Mouse (Mus musculus): ENCODE results near the gene Gng7. TPM values are rescaled to one million over a fixed set of nuclear protein-coding genes. Genes with fewer than 3 reads are reported as not detected.

The Gng7 gene
- polyA plus RNA-seq, 1 experiment from 2014 or later, result 1.2 TPM

DNA sequence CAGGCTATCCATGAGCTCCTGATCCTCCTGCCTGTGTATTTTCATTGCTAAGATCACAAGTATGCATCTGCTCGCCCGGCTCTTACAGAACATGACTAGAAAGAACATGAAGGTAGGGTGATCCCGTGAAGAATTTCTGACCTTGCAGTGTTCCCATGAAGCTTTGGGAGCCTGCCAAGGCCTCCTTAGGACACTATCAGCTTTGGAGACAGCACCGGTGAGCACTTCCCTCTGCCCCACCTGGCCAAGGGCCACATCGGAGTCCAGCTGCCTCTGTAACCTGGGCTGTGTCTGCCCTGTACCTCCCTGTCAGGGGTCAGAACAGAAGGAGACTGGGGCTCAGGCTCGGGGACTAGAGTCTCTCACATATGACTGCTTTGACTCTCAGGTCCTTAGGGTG is 28.0 kb downstream of the Gng7 start:
- 41% methylated on average over 6 of the region's 6 CpGs for WGBS
- Histone ChIP-seq H3K27me3 (replicated peaks; ENCODE audit: control insufficient read depth, insufficient read depth, low read length) (no peaks in the 10 kb centered on the region), H3K9ac (ENCODE audit: low read depth, low read length) (no peak overlapping the region), H3K9me3 (ENCODE audit: control insufficient read depth) (no peaks in the 10 kb centered on the region), H3K36me3 (ENCODE audit: control insufficient read depth, insufficient read depth) (no peaks in the 10 kb centered on the region), H3K4me3 (ENCODE audit: low read depth, low read length) (no peak overlapping the region), H3K4me1 (replicated peaks; ENCODE audit: control insufficient read depth, insufficient read depth, low read length) (peaks cover 2% of the 10 kb centered on the region; the same call in 1 of the 2 replicates), H3K27ac (ENCODE audit: low read depth, low read length) (no peak overlapping the region; the same call in 1 of the 2 replicates), H3K4me2 (replicated peaks; ENCODE audit: low read depth) (no peak overlapping the region)
- ATAC-seq, result peak; percentile 15; the same call in 1 of the 2 replicates
- TF ChIP-seq CTCF (IDR thresholded peaks at IDR 0.05; ENCODE audit: low read depth), result no peak

DNA sequence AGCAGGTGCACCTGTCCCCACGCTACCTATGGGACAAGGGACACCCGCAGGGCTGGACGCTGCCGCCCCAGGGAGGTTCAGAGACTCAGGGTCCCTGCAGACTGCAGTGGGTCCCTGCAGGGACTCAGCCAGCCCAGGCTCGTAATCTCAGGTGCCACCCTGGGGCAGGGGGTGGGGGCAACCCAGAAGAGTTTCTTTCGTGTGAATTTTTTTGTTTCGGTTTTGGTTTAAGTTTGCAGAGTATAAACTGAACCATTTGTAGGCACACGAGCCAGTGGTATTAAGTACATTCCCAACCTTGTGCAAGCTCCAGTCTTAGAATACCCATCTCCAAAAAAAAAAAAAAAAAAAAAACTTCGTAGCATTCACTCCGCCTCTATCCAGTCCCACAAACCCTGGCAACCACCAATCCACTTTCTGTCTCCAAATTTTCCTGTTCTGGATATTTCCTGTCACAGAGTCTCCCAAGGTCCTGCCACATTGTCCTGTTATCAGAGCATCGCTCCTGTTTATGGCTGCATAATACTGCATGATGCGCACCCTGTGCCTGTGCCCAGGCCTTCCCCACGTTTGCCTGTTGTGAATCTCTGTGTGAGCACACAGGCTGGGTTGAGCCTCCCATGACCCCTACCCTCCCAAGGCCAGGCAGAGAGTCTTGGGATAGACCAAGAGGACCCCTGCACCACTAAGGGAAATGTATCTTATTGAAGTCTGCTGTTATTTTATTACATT is 28.6 kb downstream of the Gng7 start:
- Histone ChIP-seq H3K9ac (ENCODE audit: low read depth, low read length) (peak overlapping the region; percentile 35), H3K27me3 (replicated peaks; ENCODE audit: control insufficient read depth, insufficient read depth, low read length) (no peaks in the 10 kb centered on the region), H3K4me2 (replicated peaks; ENCODE audit: low read depth) (peak overlapping the region; percentile 84), H3K9me3 (ENCODE audit: control insufficient read depth) (no peaks in the 10 kb centered on the region), H3K36me3 (ENCODE audit: control insufficient read depth, insufficient read depth) (no peaks in the 10 kb centered on the region), H3K27ac (ENCODE audit: low read depth, low read length) (peak overlapping the region; percentile 37; the same call in 1 of the 2 replicates), H3K4me1 (replicated peaks; ENCODE audit: control insufficient read depth, insufficient read depth, low read length) (peaks cover 2% of the 10 kb centered on the region; the same call in 1 of the 2 replicates), H3K4me3 (ENCODE audit: low read depth, low read length) (peak overlapping the region; percentile 47)
- no peak for TF ChIP-seq CTCF (IDR thresholded peaks at IDR 0.05; ENCODE audit: low read depth)
- peak; percentile 14 for ATAC-seq
- WGBS, result 24% methylated on average over 13 of the region's 13 CpGs

DNA sequence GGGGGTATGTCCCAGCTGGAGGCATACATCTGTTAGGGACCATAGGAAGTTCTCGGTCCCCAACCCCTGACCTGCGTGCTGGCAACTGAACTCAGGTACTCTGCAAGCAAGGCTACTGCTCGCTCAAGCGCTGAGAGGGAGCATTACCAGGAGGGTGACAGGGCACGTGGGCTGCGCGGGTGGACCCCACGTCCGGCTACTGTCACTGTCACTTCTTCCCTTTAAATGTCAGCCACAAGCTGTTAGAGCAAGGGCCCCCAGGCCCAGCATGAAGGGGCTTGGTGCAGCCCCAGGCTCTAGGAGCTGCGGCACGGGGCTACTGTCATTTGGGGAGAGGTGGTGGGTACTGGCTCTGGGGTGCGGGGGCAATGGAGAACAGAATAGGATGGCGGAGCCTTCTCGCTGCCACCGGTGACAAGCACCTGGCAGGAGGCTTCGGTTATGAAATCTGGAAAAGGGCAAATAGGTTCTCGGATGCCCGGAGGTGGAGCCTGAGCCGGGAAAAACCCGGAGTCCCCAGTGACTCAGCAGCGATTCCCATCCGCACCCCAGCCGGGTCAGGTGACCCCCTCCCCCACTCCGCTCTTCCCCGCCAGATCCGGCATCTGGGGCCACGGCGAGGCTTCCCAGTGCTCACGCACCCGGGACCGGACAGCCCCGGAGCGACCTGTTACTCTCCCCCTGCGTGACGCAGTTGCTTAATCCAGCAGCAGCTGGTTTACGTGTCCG is 29.3 kb downstream of the Gng7 start:
- no peaks in the 10 kb centered on the region for H3K36me3 ChIP-seq (ENCODE audit: control insufficient read depth, insufficient read depth)
- H3K4me2 ChIP-seq (replicated peaks; ENCODE audit: low read depth), result peak overlapping the region; percentile 84
- H3K9me3 ChIP-seq (ENCODE audit: control insufficient read depth), result no peaks in the 10 kb centered on the region
- peak overlapping the region; percentile 47 for H3K4me3 ChIP-seq (ENCODE audit: low read depth, low read length)
- peaks cover 2% of the 10 kb centered on the region; the same call in 1 of the 2 replicates for H3K4me1 ChIP-seq (replicated peaks; ENCODE audit: control insufficient read depth, insufficient read depth, low read length)
- peak; percentile 37 for ATAC-seq
- peak overlapping the region; percentile 37; the same call in 1 of the 2 replicates for H3K27ac ChIP-seq (ENCODE audit: low read depth, low read length)
- no peaks in the 10 kb centered on the region for H3K27me3 ChIP-seq (replicated peaks; ENCODE audit: control insufficient read depth, insufficient read depth, low read length)
- H3K9ac ChIP-seq (ENCODE audit: low read depth, low read length), result peak overlapping the region; percentile 35
- TF ChIP-seq CTCF (IDR thresholded peaks at IDR 0.05; ENCODE audit: low read depth), result no peak
- WGBS, result 13% methylated on average over 37 of the region's 37 CpGs

DNA sequence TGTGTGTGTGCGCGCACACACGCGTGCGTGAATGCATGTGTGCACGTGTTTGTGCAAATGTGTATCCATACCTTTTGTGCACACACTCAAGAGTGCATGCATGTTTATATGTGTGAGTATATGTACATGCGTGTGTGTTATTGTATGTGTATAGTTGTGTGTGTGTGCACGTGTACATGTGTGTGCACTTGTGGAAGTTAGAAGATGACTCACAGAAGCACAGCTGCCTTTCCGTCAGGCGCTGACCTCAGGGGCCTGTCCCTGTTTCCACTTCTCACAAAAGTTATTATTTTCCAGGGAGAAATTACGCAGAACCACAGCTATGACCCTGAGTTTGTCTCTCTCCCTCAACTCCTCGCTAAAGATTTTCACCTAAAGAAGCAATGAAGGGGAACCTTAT is 30.5 kb downstream of the Gng7 start:
- Histone ChIP-seq H3K4me3 (ENCODE audit: low read depth, low read length) (no peak overlapping the region), H3K4me2 (replicated peaks; ENCODE audit: low read depth) (no peak overlapping the region), H3K4me1 (replicated peaks; ENCODE audit: control insufficient read depth, insufficient read depth, low read length) (peaks cover 2% of the 10 kb centered on the region; the same call in 1 of the 2 replicates), H3K9ac (ENCODE audit: low read depth, low read length) (no peak overlapping the region), H3K27me3 (replicated peaks; ENCODE audit: control insufficient read depth, insufficient read depth, low read length) (no peaks in the 10 kb centered on the region), H3K27ac (ENCODE audit: low read depth, low read length) (no peak overlapping the region), H3K36me3 (ENCODE audit: control insufficient read depth, insufficient read depth) (no peaks in the 10 kb centered on the region), H3K9me3 (ENCODE audit: control insufficient read depth) (no peaks in the 10 kb centered on the region)
- WGBS, result 87% methylated on average over 12 of the region's 12 CpGs
- TF ChIP-seq CTCF (IDR thresholded peaks at IDR 0.05; ENCODE audit: low read depth), result no peak
- ATAC-seq, result no peak

DNA sequence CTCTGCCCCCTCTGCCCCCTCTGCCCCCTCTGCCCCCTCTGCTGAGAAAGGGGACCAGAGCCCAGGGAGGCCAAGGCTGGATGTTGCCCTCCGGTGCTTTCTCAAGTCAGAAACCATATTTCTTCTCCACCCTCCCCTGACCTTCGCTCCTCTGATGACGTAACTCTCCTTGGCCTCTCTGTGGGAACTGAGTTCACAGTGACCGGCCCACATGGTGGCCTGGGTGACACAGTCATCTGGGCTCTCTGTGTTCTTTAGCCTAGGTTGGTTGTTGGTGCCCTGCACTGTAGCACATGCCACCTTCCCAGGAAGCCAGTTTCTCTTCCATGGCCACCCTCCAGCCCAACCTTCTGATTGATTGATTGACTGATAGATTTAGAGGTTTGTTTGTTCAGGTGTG is 32.4 kb downstream of the Gng7 start:
- peaks cover 2% of the 10 kb centered on the region; the same call in 1 of the 2 replicates for H3K4me1 ChIP-seq (replicated peaks; ENCODE audit: control insufficient read depth, insufficient read depth, low read length)
- no peak for TF ChIP-seq CTCF (IDR thresholded peaks at IDR 0.05; ENCODE audit: low read depth)
- no peaks in the 10 kb centered on the region for H3K27me3 ChIP-seq (replicated peaks; ENCODE audit: control insufficient read depth, insufficient read depth, low read length)
- H3K36me3 ChIP-seq (ENCODE audit: control insufficient read depth, insufficient read depth), result no peaks in the 10 kb centered on the region
- H3K4me2 ChIP-seq (replicated peaks; ENCODE audit: low read depth), result peak overlapping the region; percentile 48
- peak; percentile 65 for ATAC-seq
- WGBS, result 26% methylated on average over 4 of the region's 4 CpGs
- H3K9ac ChIP-seq (ENCODE audit: low read depth, low read length), result no peak overlapping the region
- no peaks in the 10 kb centered on the region for H3K9me3 ChIP-seq (ENCODE audit: control insufficient read depth)
- H3K4me3 ChIP-seq (ENCODE audit: low read depth, low read length), result no peak overlapping the region
- peak overlapping the region; percentile 30 for H3K27ac ChIP-seq (ENCODE audit: low read depth, low read length)

DNA sequence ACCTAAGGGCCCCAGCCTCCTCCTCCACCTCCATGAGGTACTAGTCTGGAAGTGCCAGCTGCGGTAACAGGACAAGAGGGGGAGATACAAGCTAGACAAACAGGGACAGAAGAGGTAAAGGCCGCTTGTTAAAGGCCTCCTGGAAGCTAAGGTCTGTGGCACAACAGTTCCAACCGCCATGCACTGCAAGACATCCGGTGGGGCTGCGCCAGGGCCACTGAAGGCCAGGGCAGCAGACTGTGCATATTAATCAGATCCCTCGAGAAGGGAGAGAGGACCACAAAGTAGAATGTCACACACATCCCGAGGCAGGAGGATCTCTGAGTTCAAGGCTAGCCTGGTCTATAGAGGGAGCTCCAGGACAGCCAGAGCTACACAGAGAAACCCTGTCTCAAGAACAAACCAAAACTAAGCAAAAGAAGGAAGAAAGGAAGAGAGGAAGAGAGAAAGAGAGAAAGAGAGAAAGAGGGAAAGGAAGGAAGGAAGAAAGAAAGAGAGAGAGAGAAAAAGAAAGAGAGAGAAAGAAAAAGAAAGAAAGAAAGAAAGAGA is 33.1 kb downstream of the Gng7 start:
- Histone ChIP-seq H3K4me1 (replicated peaks; ENCODE audit: control insufficient read depth, insufficient read depth, low read length) (peaks cover 2% of the 10 kb centered on the region; the same call in 1 of the 2 replicates), H3K9me3 (ENCODE audit: control insufficient read depth) (no peaks in the 10 kb centered on the region), H3K4me3 (ENCODE audit: low read depth, low read length) (no peak overlapping the region), H3K9ac (ENCODE audit: low read depth, low read length) (no peak overlapping the region), H3K27me3 (replicated peaks; ENCODE audit: control insufficient read depth, insufficient read depth, low read length) (no peaks in the 10 kb centered on the region), H3K4me2 (replicated peaks; ENCODE audit: low read depth) (no peak overlapping the region), H3K27ac (ENCODE audit: low read depth, low read length) (no peak overlapping the region), H3K36me3 (ENCODE audit: control insufficient read depth, insufficient read depth) (no peaks in the 10 kb centered on the region)
- WGBS, result 60% methylated on average over 7 of the region's 7 CpGs
- TF ChIP-seq CTCF (IDR thresholded peaks at IDR 0.05; ENCODE audit: low read depth), result peak; percentile 56
- no peak for ATAC-seq
